7 mouse cellular contexts compared by ENCODE assay signal in the genomic region with DNA sequence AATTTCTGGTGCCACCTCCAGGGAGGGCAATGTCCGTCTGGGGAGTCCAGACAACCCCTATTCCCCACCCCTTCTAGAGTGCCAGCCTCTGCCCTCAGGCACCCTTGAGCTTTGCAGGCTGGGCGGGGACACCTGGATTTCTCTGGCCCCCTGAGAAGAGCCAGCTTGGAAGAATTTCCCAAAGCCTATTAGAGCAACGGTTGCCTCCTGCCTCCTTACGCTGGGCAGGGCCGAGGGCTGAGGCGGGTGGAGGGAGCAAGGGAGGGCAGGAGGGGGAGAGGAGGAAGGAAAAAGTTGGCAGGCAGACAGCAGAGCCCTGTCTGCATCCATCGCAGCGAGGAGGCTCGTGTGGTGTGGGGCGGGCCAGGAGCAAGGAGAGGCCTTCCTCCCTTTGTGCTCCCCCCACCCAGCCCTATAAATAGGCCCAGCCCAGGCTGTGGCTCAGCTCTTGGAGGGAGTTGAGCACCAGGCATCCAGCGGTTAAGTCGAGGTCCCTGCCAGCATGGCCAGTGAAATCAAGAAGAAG. TPM values are rescaled to one million over a fixed set of nuclear protein-coding genes. Genes with fewer than 3 reads are reported as not detected.
DNase-seq lines count a peak whose midpoint lies in the region; ATAC-seq and TF ChIP-seq lines count a peak whose summit lies in the region.

Gene Aqp1 (plus strand): TSS at position 444 of the 526 bp plus-strand sequence.

- H3K4me2 ChIP-seq in embryonic facial prominence, embryonic 12.5 days (replicated peaks), result peak within 1 kb of the TSS; percentile 19; the same call in 1 of the 2 replicates
- peak within 1 kb of the TSS; percentile 27 for H3K4me2 ChIP-seq in lung, embryonic 16.5 days (ENCODE audit: low read depth, low read length)

- H3K9me3 ChIP-seq in embryonic facial prominence, embryonic 12.5 days, result no peaks in the 10 kb centered on the region
- no peaks in the 10 kb centered on the region for H3K9me3 ChIP-seq in lung, embryonic 16.5 days (ENCODE audit: control insufficient read depth, low read length)

- ATAC-seq in embryonic facial prominence, embryonic 12.5 days (ENCODE audit: insufficient number of reproducible peaks, insufficient read depth, low FRiP score, low TSS enrichment), result peak; percentile 79
- ATAC-seq in lung, embryonic 16.5 days (ENCODE audit: low read depth), result peak; percentile 90

- WGBS in embryonic facial prominence, embryonic 12.5 days, result 18% methylated on average over 12 of the region's 12 CpGs
- 7% methylated on average over 12 of the region's 12 CpGs for WGBS in lung, embryonic 16.5 days
- 5% methylated on average over 12 of the region's 12 CpGs for WGBS in small intestine, adult 2 months

- peak; percentile 19 to 35 for DNase-seq in adrenal gland, adult (ENCODE audit: inconsistent age in 2 of 2, low spot score in 1 of 2)
- DNase-seq in heart, adult 8-10 months (ENCODE audit: low spot score), result peak; percentile 86
- DNase-seq in kidney, adult 9 months, result peak; percentile 94
- no peak for DNase-seq in left cerebral cortex, postnatal 25 days (ENCODE audit: low spot score in 2 of 2)

- no peaks in the 10 kb centered on the region for H3K36me3 ChIP-seq in embryonic facial prominence, embryonic 12.5 days
- no peaks in the 10 kb centered on the region for H3K36me3 ChIP-seq in lung, embryonic 16.5 days (ENCODE audit: control insufficient read depth, insufficient read depth, low read length)
- H3K36me3 ChIP-seq in small intestine, adult 2 months (ENCODE audit: control insufficient read depth, insufficient read depth, low read length), result no peaks in the 10 kb centered on the region; the same call in 1 of the 2 replicates

- H3K9ac ChIP-seq in embryonic facial prominence, embryonic 12.5 days, result no peak within 1 kb of the TSS
- H3K9ac ChIP-seq in lung, embryonic 16.5 days (ENCODE audit: low read length), result peak within 1 kb of the TSS; percentile 46

- intact Hi-C loops in left cerebral cortex, postnatal 25 days (cut with DNase I), result no loop called here

- 0 out of 2 replicates have a peak within 1 kb of the TSS, but pooled peaks have one; percentile 18 for H3K27ac ChIP-seq in embryonic facial prominence, embryonic 12.5 days
- peak within 1 kb of the TSS; percentile 28 for H3K27ac ChIP-seq in lung, embryonic 16.5 days (ENCODE audit: low read length)
- peak within 1 kb of the TSS; percentile 69 for H3K27ac ChIP-seq in small intestine, adult 2 months (ENCODE audit: insufficient read depth, low read depth, low read length)

- H3K27me3 ChIP-seq in embryonic facial prominence, embryonic 12.5 days, result no peaks in the 10 kb centered on the region
- no peaks in the 10 kb centered on the region for H3K27me3 ChIP-seq in lung, embryonic 16.5 days (ENCODE audit: control insufficient read depth, insufficient read depth, low read depth, low read length)
- no peaks in the 10 kb centered on the region for H3K27me3 ChIP-seq in small intestine, adult 2 months (ENCODE audit: control insufficient read depth, insufficient read depth, low read length)

- no peak for TF ChIP-seq CTCF in small intestine, adult 2 months (IDR thresholded peaks at IDR 0.05; ENCODE audit: extremely low read depth, insufficient read length, insufficient replicate concordance, low read depth, low read length)

- peak; percentile 91 for TF ChIP-seq POLR2A in small intestine, adult 2 months (IDR thresholded peaks at IDR 0.05; ENCODE audit: low read depth, low read length)

- H3K4me1 ChIP-seq in embryonic facial prominence, embryonic 12.5 days, result peaks cover 45% of the 10 kb centered on the region
- H3K4me1 ChIP-seq in lung, embryonic 16.5 days (replicated peaks; ENCODE audit: control insufficient read depth, insufficient read depth, low read length), result peaks cover 46% of the 10 kb centered on the region
- H3K4me1 ChIP-seq in small intestine, adult 2 months (ENCODE audit: control insufficient read depth, insufficient read depth, insufficient read length, low read length), result peaks cover 28% of the 10 kb centered on the region

- H3K4me3 ChIP-seq in embryonic facial prominence, embryonic 12.5 days, result no peak within 1 kb of the TSS
- H3K4me3 ChIP-seq in lung, embryonic 16.5 days (ENCODE audit: low read length), result peak within 1 kb of the TSS; percentile 24
- H3K4me3 ChIP-seq in small intestine, adult 2 months (ENCODE audit: low read depth, low read length), result peak within 1 kb of the TSS; percentile 64

RNA-seq across cellular contexts. Expression of gene Aqp1, which starts in this region (rescaled TPM):
- 9.8 and 11.1 TPM in 2 replicates for polyA plus RNA-seq in embryonic facial prominence, embryonic 12.5 days (2016; fragmentation: Nextera tagmentation; extraction: Ambion mirVana)
- 100 to 1,000 TPM; 336 to 404 (median 350) TPM for total RNA-seq in heart, adult 8-10 months (2022)
- polyA plus RNA-seq in lung, embryonic 16.5 days (2015; fragmentation: Nextera tagmentation; extraction: Ambion mirVana), result 70.5 and 84.9 TPM in 2 replicates
- polyA plus RNA-seq in small intestine, adult 2 months (2012; rRNA removed), result 56.3 and 310 TPM in 2 replicates
- 1 to 10 TPM; 1.3 to 2.5 TPM for total RNA-seq in left cerebral cortex, postnatal 25 days (2021)

Comparison
In these comparisons a context has a peak if more than half of its experiments do, and no peak if none do; other contexts are left out.
1. RNA of gene Aqp1 (total RNA-seq): 336 to 404 TPM in heart, adult 8-10 months; 1.3 to 2.5 TPM in left cerebral cortex, postnatal 25 days; every median in the first group is over 10 times any median in the second.
2. DNase-seq: peak in adrenal gland, adult (2 of 2), heart, adult 8-10 months (single experiment) and kidney, adult 9 months (single experiment); none in left cerebral cortex, postnatal 25 days (0 of 2).
3. H3K27ac ChIP-seq: peak in every context shown above with its lines; median percentile 69 in small intestine, adult 2 months; 28 in lung, embryonic 16.5 days; 18 in embryonic facial prominence, embryonic 12.5 days.